Mouse (Mus musculus) cerebellum, adult (tissue): ENCODE data around the gene Amigo1.
A peak's percentile ranks its signal among the peaks of the same experiment; 100 is the strongest.
"Not testable (repeated sequence)": the region's sequence is repeated elsewhere in the genome, so short reads cannot be mapped to it uniquely, and the experiment has no call there.

Experiments used
- ATAC-seq: cut with Nextera tagmentation; 2 replicates; pipeline ENCODE4 v1.9.2; 2017; ENCODE audit warnings: mild to moderate bottlenecking, moderate library complexity, mixed read lengths; ENCODE audit not compliant: insufficient number of reproducible peaks, low FRiP score, low TSS enrichment

Amigo1 gene

DNA sequence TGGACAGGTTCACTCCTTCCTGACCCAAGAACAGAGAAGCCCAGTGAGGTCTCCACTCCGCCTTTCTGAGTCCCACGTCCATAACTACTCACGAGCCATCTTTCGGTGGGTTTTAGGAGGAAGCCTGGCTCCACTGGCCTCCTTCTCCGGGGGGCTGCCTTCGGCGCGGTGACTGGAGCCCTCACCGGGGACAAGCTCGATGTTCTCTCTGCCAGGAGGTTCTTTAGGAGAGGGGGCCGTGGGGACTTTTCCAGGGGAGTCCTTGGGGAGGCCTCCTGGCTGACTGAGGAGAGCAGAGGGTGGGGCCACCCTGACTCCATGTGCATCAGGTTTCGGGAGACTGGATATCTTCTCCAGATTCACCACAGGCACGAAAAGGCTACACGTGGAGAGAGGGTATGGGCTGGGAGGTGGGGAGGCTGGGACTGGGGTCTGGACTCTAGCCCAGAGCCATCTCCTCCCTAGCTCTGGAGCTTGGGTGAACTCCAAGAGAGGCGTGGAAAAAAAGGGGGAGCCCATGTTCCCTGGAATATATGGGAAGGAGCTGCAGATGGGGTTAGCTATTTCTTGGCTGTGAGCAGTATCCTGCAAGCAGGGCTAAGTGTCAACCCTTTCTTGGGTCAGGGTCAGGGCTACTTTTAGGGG, 20.7 kb downstream of the Amigo1 start:
- ATAC-seq: no peak

DNA sequence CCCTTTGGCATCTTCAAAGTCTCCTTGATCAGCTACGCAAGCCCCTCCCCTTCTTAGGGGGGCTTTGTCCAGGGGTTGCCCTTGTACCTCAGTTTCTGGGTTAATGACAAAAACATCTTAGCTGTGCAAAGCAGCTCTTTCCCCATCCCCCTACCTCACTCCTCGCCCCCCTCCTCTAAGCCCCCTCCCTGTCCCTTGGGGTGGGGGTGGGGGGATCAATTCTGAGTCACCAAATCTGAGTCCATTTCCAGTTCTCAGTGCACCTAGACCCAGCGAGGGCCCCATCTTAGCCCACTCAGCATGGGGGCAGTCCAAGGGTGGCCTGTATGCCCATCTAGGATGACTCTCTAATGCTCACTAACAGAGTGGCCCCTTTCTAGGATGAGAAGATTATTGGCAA, 22.9 kb downstream of the Amigo1 start:
- no peak for ATAC-seq

DNA sequence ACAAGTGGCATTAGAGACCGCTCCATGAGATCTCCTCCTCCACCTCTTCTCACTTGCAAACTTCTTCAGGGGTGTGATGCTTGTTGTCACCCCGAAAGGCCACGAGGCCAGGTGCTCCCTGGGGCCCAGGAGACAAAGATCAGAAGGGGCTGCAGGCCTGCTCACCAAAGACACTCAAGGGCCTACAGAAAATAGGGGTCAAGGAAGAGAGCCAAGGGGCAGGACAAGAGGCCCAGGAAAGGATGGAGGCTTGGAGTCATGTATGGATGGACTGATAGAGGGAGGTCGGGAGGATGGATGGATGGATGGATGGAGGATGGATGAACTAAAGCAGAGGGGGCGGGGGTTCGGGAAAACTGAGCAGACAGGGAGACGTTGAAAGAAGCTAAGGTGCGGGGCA, 23.4 kb downstream of the Amigo1 start:
- no peak for ATAC-seq

DNA sequence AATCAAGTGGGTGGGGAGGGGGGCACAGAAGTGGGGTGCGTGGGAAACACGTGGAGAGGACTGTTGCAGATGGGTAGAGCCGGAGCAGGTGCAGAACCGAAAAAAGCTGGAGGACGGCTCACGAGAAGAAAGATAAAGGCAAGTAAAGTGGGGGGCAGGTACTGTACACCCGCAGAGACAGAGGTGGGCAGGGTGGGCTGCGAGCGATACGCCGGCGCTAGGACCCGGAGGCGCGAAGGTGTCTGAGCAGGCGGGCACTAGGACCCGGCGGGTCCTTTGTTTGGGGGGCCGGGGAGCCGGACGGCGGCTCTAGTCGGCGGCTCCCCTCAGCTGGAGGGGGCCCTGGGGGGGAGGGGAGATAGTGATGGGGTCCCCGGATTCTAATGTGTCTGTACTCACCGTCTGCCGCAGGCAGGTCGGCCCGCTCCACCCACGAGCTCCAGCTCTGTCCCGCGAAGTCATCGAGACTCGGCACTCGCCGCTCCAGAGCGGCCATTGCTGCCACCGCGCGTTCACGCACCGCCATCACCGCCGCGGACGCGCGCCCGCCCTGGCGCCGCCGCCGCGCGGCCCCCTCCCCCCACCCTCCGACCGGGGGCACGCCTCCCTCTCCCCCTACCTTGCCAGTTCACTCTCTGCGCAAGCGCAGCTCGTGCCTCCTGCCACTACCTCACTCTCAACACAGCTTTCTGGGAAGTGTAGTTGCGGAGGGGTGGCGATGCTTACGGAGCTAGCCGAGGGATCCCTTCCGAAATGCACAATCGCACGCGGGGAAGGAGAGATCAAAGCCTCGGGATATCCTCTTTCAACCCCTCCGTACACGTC, 24.0 kb downstream of the Amigo1 start:
- peak; percentile 85 for ATAC-seq

DNA sequence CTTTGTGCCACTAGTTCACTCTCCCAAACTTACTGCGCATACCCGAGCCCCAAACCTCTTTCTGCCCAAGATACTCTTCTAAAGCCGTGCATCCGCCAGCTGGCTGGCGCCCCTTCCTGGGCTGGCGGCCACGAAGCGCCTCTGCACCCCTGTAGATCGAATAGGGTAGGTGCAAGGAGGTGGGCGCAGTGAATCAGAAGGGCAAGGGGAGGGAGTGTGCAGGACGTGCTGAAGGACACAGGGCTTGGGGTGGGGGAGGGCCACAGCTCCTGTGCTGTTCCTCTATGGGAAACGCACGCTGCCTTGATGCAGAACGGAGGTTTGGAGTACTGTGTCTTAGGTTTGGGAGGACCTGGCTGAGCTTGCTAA, 24.6 kb downstream of the Amigo1 start, which contains the start of gene Atxn7l2:
TSS of gene Atxn7l2 (minus strand) at position 164 of the 369 bp plus-strand sequence.
- ATAC-seq: peak; percentile 52

DNA sequence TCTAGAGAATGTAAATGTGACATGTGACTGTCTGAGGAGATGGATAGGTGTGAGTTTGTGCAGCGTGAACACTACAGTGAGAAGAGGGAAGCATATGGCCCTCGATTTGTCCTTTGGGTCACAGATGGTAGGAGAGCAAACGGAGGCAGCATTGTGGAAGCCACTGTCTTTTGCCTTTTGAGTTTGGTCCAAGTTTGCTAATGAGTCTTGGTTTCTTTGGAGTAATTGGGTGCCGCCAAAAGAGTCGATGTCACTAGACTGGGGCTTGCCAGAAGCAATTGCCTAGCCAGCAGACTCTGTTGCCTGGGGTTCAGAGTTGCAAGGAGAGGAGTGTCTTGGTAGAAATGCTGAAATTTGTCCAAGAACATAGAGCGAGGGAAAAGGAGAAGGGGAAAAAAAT, 25.7 kb downstream of the Amigo1 start:
- no peak for ATAC-seq

DNA sequence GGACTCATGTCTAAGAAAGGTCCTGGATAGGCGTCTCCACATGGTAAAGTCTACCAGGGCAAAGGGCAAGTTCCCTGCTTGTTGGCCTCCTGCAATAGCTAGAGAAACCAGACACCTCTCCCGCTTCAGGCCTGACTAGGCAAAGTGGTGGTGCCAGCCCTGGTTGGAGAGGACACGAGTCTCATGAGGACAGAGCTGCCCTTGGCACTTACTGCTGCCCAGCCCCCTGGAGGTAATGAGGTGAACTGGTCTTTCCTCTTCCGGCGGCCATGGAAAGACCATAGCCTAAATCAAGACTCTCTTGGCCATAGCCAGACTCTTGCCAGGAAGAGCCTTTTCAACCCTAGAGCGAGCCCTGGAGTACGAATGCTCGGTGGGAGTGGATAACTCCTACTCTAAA, 26.3 kb downstream of the Amigo1 start:
- no peak for ATAC-seq

- no peak for ATAC-seq
Observed at GRCm38 (mm10) chr3:108214734-108215133, 28.6 kb downstream of the Amigo1 start.

DNA sequence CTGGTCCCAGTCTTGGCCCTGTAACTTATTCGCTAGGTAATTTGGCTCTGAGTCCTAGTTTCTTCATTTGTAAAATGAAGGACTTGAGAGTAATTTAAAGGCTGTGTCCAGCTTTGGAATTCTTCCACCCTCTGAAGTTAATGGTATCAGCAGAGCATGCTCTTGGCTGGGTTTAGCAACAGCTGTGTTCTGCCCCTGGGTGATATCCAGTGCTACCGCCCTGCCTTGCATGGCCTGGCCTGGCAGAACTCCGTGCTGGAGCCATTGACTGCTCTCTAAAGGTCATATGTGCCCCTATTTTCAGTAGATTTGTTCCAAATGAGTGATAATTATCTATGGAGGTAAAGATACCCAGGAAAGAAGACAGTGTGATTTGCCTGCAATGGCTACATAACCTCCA, 34.5 kb downstream of the Amigo1 start:
- no peak for ATAC-seq

GRCm38 (mm10) chr3:108225711-108226557, 39.8 kb downstream of the Amigo1 start:
- ATAC-seq: no peak

GRCm38 (mm10) chr3:108226558-108227350, 40.6 kb downstream of the Amigo1 start, which contains the start of gene Sypl2:
TSS of gene Sypl2 (minus strand) at chr3:108226648.
- no peak for ATAC-seq

GRCm38 (mm10) chr3:108227521-108227920, 41.4 kb downstream of the Amigo1 start:
- no peak for ATAC-seq

GRCm38 (mm10) chr3:108231646-108232045, 45.5 kb downstream of the Amigo1 start:
- no peak for ATAC-seq

DNA sequence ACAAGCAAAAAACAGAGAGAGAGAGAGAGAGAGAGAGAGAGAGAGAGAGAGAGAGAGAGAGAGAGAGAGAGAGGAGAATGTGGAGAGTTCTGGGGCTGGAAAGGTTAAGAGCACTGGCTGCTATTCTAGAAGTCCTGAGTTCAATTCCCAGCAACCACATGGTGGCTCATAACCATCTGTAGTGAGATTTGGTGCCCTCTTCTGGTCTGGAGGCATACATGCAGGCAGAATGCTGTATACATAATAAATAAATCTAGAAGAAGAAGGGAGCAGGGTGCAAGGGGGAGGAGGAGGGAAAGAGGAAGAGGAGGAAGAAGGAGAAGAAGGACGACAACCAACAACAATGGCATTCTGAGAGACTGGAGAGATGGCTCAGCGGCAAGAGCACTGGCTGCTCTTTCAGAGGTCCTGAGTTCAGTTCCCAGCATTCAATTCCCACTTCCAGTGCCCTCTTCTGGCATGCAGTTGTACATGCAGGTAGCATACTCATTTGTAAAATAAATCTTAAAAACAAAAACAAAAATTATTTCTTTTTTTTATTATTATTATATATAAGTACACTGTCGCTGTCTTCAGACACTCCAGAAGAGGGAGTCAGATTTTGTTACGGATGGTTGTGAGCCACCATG, 51.5 kb downstream of the Amigo1 start:
- ATAC-seq: not testable (repeated sequence)

- ATAC-seq: no peak
Observed at GRCm38 (mm10) chr3:108241243-108241839, 55.2 kb downstream of the Amigo1 start.
